Mouse (Mus musculus): ENCODE data around the gene Adam8. TPM values are rescaled to one million over a fixed set of nuclear protein-coding genes. Genes with fewer than 3 reads are reported as not detected.

Gene Adam8
- polyA plus RNA-seq, 1 experiment from 2014 or later, result 2.0 TPM

DNA sequence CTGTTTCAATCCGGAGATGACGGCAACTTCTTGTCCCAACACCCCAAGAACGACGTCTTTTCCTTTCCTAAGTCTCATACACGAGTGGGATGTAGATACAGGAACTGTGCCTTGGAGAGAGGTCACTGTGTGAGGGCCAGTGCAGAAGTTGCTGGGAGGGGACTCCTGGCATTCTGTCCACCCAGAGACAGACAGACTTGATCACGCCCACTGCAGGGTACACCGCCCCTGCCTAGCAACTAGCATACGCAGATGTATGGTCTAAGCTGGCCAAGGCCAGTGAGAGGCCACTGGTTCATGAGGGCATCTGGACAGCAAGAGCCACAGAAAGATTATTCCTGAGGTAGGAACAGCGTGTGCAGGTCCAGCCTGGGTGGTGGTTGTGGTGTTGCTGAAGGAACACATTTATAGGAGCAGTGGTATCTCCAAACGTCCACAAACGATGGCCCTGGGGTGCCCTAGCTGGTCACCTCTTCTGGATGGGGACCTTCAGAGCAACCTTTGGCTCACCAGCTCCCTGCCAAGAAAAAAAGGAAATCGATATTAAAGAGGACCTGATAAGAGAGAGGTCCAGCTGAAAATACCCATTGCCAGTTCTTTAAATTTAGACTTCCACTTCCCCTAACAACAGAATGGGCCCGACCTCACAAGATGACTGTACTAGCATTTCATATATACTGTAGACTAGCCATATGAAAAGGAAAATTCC lies 13.2 kb downstream of the Adam8 start:
- ATAC-seq (ENCODE audit: insufficient read depth), result peak; percentile 73

DNA sequence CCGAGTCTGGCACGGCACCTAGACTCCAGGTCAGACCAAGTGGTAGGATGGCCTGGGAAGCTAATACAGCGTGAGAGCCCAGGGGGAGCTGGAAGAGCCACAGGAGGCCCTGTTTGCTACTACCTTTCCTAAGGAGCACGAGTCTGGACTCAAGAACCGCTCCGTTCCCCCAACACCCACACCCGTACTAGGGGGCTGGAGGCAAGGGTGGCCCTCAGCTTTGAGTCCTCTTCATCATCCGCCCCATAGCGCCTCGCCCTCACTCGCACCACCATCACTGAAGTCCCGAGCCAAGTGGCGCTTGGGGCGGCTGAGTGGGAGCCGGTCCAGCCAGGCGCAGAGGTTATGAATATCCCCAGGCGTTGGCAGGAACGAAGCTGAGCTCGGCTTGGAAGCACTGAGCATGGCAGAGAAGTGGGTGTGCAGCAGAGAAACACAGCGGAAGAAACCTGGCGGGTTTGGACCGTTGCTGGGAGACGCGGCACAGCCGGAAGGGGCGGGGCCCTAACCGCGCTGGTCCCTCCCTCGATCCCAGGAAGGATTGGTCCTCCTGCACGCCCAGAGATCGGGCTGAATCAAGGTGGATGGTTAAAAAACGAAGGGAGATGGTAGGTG lies 14.0 kb downstream of the Adam8 start, which contains the start of gene 6430531B16Rik:
6430531B16Rik (minus strand) TSS at position 478 of the 615 bp plus-strand sequence.
- DNase-seq (peak; percentile 86), ATAC-seq (ENCODE audit: insufficient read depth) (peak; percentile 93)
- no peak for TF ChIP-seq CTCF (IDR thresholded peaks at IDR 0.05; ENCODE audit: low read depth)
- H3K27me3 ChIP-seq (ENCODE audit: insufficient read depth, low read length), result no peaks in the 10 kb centered on the region
- peak within 1 kb of the TSS; percentile 42 for H3K9ac ChIP-seq
- H3K4me2 ChIP-seq, result peak within 1 kb of the TSS; percentile 80
- WGBS, result 3% methylated on average over 32 of the region's 32 CpGs
- no peaks in the 10 kb centered on the region for H3K9me3 ChIP-seq (ENCODE audit: low read depth, low read length)
- H3K4me1 ChIP-seq (ENCODE audit: insufficient read depth), result no peaks in the 10 kb centered on the region
- H3K27ac ChIP-seq (ENCODE audit: low read depth), result no peak within 1 kb of the TSS; the same call in 1 of the 2 replicates
- peak within 1 kb of the TSS; percentile 45 for H3K4me3 ChIP-seq (ENCODE audit: low read depth, low read length)
- no peaks in the 10 kb centered on the region for H3K36me3 ChIP-seq (ENCODE audit: insufficient read depth)

More for the DNA sequence above, 13.2 kb downstream of the Adam8 start:
- Histone ChIP-seq H3K9ac (peak overlapping the region; percentile 42), H3K9me3 (ENCODE audit: low read depth, low read length) (no peaks in the 10 kb centered on the region), H3K27ac (ENCODE audit: low read depth) (no peak overlapping the region), H3K4me3 (ENCODE audit: low read depth, low read length) (peak overlapping the region; percentile 45), H3K4me2 (peak overlapping the region; percentile 80), H3K4me1 (ENCODE audit: insufficient read depth) (no peaks in the 10 kb centered on the region), H3K27me3 (ENCODE audit: insufficient read depth, low read length) (no peaks in the 10 kb centered on the region), H3K36me3 (ENCODE audit: insufficient read depth) (no peaks in the 10 kb centered on the region)
- 38% methylated on average over 13 of the region's 13 CpGs for WGBS
- DNase-seq, result peak; percentile 19
- TF ChIP-seq CTCF (IDR thresholded peaks at IDR 0.05; ENCODE audit: low read depth), result no peak

DNA sequence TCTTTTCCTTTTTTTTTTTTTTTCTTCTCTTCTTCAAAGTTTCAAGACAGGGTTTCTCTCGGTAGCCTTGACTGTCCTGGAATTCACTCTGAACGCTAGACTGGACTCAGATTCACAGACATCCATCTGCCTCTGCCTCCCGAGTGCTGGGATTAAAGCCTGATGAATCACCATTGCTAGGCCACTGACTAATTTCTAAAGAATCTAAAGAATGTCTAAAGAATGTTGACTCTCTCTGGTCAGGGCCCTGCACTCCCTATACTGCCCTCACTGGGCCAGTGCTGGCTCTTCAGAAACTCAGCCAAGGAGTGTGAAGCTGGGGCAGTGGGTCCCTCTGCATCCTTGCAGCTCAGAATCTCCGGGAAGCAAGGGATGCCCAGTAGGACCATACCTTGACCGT lies 16.9 kb downstream of the Adam8 start:
- ATAC-seq (ENCODE audit: insufficient read depth) (no peak), DNase-seq (no peak)
- H3K36me3 ChIP-seq (ENCODE audit: insufficient read depth), result no peaks in the 10 kb centered on the region
- H3K27me3 ChIP-seq (ENCODE audit: insufficient read depth, low read length), result no peaks in the 10 kb centered on the region
- no peak overlapping the region for H3K27ac ChIP-seq (ENCODE audit: low read depth)
- H3K9me3 ChIP-seq (ENCODE audit: low read depth, low read length), result no peaks in the 10 kb centered on the region
- no peaks in the 10 kb centered on the region for H3K4me1 ChIP-seq (ENCODE audit: insufficient read depth)
- no peak overlapping the region for H3K4me3 ChIP-seq (ENCODE audit: low read depth, low read length)
- no peak overlapping the region for H3K4me2 ChIP-seq
- WGBS, result 44% methylated on average over 5 of the region's 5 CpGs
- no peak overlapping the region for H3K9ac ChIP-seq
- no peak for TF ChIP-seq CTCF (IDR thresholded peaks at IDR 0.05; ENCODE audit: low read depth)

DNA sequence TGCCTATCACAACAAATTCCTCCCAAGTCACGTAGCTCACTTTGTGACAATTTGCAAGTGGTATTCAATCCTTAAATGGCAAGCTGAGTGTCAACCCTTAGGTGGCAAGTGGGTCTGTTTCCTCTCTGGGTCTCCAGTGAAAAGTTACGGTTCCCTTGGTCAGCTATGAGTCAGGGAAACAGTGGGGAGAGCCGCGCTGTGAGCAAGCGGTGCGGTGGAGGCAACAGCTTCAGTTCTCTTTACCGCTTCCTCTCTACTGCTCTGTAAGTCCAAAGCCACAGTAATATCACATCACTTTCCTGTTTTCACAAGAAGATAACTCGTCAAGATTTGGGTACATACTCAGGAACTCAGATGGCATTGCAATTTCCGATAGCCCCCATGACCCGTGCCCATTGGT lies 18.1 kb downstream of the Adam8 start:
- H3K36me3 ChIP-seq (ENCODE audit: insufficient read depth), result no peaks in the 10 kb centered on the region
- no peak overlapping the region for H3K27ac ChIP-seq (ENCODE audit: low read depth)
- H3K27me3 ChIP-seq (ENCODE audit: insufficient read depth, low read length), result no peaks in the 10 kb centered on the region
- H3K9ac ChIP-seq, result no peak overlapping the region
- 77% methylated on average over 10 of the region's 10 CpGs for WGBS
- H3K4me1 ChIP-seq (ENCODE audit: insufficient read depth), result no peaks in the 10 kb centered on the region
- H3K4me3 ChIP-seq (ENCODE audit: low read depth, low read length), result no peak overlapping the region
- DNase-seq (no peak), ATAC-seq (ENCODE audit: insufficient read depth) (no peak)
- no peak for TF ChIP-seq CTCF (IDR thresholded peaks at IDR 0.05; ENCODE audit: low read depth)
- no peaks in the 10 kb centered on the region for H3K9me3 ChIP-seq (ENCODE audit: low read depth, low read length)
- no peak overlapping the region for H3K4me2 ChIP-seq

DNA sequence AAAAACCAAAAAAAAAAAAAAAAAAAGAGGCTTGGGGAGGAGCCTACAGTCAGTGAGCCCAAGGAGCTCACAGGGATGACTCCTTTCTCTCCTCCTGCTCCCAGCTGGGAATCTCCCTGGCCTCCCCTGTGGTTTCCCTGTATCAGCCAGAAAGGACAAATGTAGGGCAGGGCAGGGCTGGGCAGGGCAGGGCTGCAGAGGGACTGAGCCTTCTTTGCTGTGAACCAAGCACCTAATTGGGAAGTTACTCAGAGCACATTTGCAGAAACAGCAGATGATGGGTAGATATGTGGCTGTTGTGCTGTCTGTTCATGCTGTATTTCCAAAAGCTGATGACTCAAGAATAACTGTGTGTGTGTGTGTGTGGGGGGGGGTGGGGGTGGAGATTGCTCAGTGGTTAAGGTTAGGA lies 19.4 kb downstream of the Adam8 start:
- TF ChIP-seq CTCF (IDR thresholded peaks at IDR 0.05; ENCODE audit: low read depth), result no peak
- Histone ChIP-seq H3K4me3 (ENCODE audit: low read depth, low read length) (no peak overlapping the region), H3K9ac (no peak overlapping the region), H3K27ac (ENCODE audit: low read depth) (no peak overlapping the region), H3K36me3 (ENCODE audit: insufficient read depth) (no peaks in the 10 kb centered on the region), H3K27me3 (ENCODE audit: insufficient read depth, low read length) (no peaks in the 10 kb centered on the region), H3K4me2 (no peak overlapping the region), H3K9me3 (ENCODE audit: low read depth, low read length) (no peaks in the 10 kb centered on the region), H3K4me1 (ENCODE audit: insufficient read depth) (no peaks in the 10 kb centered on the region)
- no peak for DNase-seq
- no peak for ATAC-seq (ENCODE audit: insufficient read depth)

DNA sequence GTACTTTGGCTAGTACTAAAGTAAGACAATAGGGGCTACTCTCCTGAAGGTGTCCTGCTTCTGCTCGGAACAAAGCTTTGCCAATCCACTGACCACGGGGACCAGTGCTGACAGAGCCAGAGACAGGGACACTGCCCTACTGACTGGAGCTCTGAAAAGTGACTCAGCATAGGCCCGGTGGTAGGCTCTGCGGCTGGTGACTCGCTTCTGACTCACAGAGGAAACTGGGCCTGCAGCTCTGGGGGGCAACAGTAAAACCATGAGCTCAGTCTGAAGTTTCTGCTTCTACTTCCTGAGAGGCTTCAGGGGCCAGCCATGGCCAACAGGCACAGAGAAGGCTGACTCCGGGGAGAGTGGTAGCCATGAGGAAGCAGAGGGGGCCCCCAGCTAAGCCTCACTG lies 20.9 kb downstream of the Adam8 start:
- H3K9ac ChIP-seq, result no peak overlapping the region
- no peak overlapping the region for H3K27ac ChIP-seq (ENCODE audit: low read depth)
- no peak for ATAC-seq (ENCODE audit: insufficient read depth)
- 68% methylated on average over 6 of the region's 6 CpGs for WGBS
- H3K36me3 ChIP-seq (ENCODE audit: insufficient read depth), result no peaks in the 10 kb centered on the region
- no peaks in the 10 kb centered on the region for H3K4me1 ChIP-seq (ENCODE audit: insufficient read depth)
- H3K4me3 ChIP-seq (ENCODE audit: low read depth, low read length), result no peak overlapping the region
- TF ChIP-seq CTCF (IDR thresholded peaks at IDR 0.05; ENCODE audit: low read depth), result no peak
- no peak overlapping the region for H3K4me2 ChIP-seq
- H3K27me3 ChIP-seq (ENCODE audit: insufficient read depth, low read length), result no peaks in the 10 kb centered on the region
- no peak for DNase-seq
- H3K9me3 ChIP-seq (ENCODE audit: low read depth, low read length), result no peaks in the 10 kb centered on the region

DNA sequence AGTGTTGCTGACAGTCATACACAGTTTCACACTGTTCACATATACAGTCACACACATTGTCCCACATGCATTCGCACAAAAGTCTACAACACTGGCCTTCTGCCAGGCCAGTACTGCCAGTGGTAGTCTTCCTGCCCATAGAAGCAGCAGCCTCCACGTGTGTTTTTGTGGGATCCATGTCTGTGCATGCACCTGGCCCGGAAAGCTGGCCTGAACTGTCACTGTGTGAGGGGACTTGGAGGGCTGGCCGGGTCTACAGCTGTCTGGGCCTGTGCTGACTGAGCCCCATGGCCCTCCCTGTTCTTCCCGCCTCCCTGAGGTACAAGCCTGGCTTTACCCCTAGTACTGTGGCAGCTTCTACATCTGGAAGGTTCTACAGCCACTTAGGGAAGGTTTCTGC lies 21.4 kb downstream of the Adam8 start:
- 65% methylated on average over 5 of the region's 5 CpGs for WGBS
- Histone ChIP-seq H3K9me3 (ENCODE audit: low read depth, low read length) (no peaks in the 10 kb centered on the region), H3K9ac (no peak overlapping the region), H3K4me3 (ENCODE audit: low read depth, low read length) (no peak overlapping the region), H3K27ac (ENCODE audit: low read depth) (no peak overlapping the region), H3K36me3 (ENCODE audit: insufficient read depth) (no peaks in the 10 kb centered on the region), H3K27me3 (ENCODE audit: insufficient read depth, low read length) (no peaks in the 10 kb centered on the region), H3K4me2 (no peak overlapping the region), H3K4me1 (ENCODE audit: insufficient read depth) (no peaks in the 10 kb centered on the region)
- ATAC-seq (ENCODE audit: insufficient read depth) (no peak), DNase-seq (no peak)
- TF ChIP-seq CTCF (IDR thresholded peaks at IDR 0.05; ENCODE audit: low read depth), result no peak
